Mouse (Mus musculus) heart, adult 2 months (tissue): ENCODE data around the gene H2-M10.2. TPM values are rescaled to one million over a fixed set of nuclear protein-coding genes. Genes with fewer than 3 reads are reported as not detected.
"Not testable (repeated sequence)": the region's sequence is repeated elsewhere in the genome, so short reads cannot be mapped to it uniquely, and the experiment has no call there.

ENCODE experiments used
- DNase-seq, 2 experiments: peaks; one replicate each; pipeline ENCODE4 v3.0.0; 2021
- H3K27ac ChIP-seq: fragments of 200-600 bp; 2 replicates; pipeline ENCODE4 v1.8.1; 2022
- H3K27me3 ChIP-seq: fragments of 200-500 bp; 2 replicates; pipeline ENCODE4 v1.6.1; 2012; ENCODE audit warnings: mild to moderate bottlenecking, low read length, inconsistent platforms, mixed read lengths; ENCODE audit not compliant: control insufficient read depth, insufficient read depth
- H3K36me3 ChIP-seq: fragments of 200-500 bp; 2 replicates; pipeline ENCODE4 v1.6.1; 2012; ENCODE audit warnings: low read length, inconsistent platforms; ENCODE audit not compliant: control insufficient read depth, insufficient read depth
- H3K4me1 ChIP-seq: fragments of 200-500 bp; 2 replicates; pipeline ENCODE4 v1.6.1; 2011; ENCODE audit warnings: low read length; ENCODE audit not compliant: control insufficient read depth, insufficient read depth
- H3K4me3 ChIP-seq: fragments of 200-600 bp; 2 replicates; pipeline ENCODE4 v1.8.1; 2022
- H3K79me2 ChIP-seq: fragments of 200-500 bp; replicated peaks from 2 replicates; pipeline ENCODE4 v1.6.1; 2012; ENCODE audit warnings: mild to moderate bottlenecking, inconsistent platforms, low read length, moderate library complexity, mixed read lengths; ENCODE audit not compliant: control insufficient read depth, insufficient read depth
- H3K9ac ChIP-seq: fragments of 200-500 bp; 2 replicates; pipeline ENCODE4 v1.6.1; 2012; ENCODE audit warnings: low read depth, mild to moderate bottlenecking, control low read depth, inconsistent platforms, low read length, mixed read lengths
- CTCF ChIP-seq: fragments of 200-600 bp; IDR thresholded peaks from 2 replicates; pipeline ENCODE4 v1.8.1; 2022; ENCODE audit warnings: antibody characterized with exemption, mild to moderate bottlenecking, moderate library complexity
- EP300 ChIP-seq: fragments of 200-500 bp; IDR thresholded peaks from 2 replicates; pipeline ENCODE4 v1.6.1; 2011; ENCODE audit warnings: low read depth, low read length, control low read depth; ENCODE audit not compliant: insufficient read depth
- POLR2A ChIP-seq: fragments of 200-500 bp; IDR thresholded peaks from 2 replicates; pipeline ENCODE4 v1.6.1; 2011; ENCODE audit warnings: mild to moderate bottlenecking, low read depth, low read length, control low read depth; ENCODE audit not compliant: insufficient read depth
- WGBS: fragments of 180-500 bp; shearing (Covaris S2); methylation state at CpG from one replicate; pipeline ENCODE4 v1.1.7; 2018; 5-methylcytosine and 5-hydroxymethylcytosine counted together
- intact Hi-C: fragments of 180-260 bp; cut with DNase I; formaldehyde crosslinking; loops from one replicate; pipeline ENCODE4 v1.15.1; 2025
- polyA plus RNA-seq: library from polyadenylated mRNA; depleted of rRNA; stranded (reverse); fragments of >200 nt; gene quantifications from 2 replicates; pipeline ENCODE4 v1.2.3, GENCODE M21; 2012; rRNA removed
- total RNA-seq, 2 experiments: library from RNA; stranded (reverse); gene quantifications; 2 replicates each; pipeline ENCODE4 v1.2.3; 2021

The H2-M10.2 gene
- total and polyA plus RNA-seq, 3 experiments: not detected

- Histone ChIP-seq H3K36me3 (no peaks in the 10 kb centered on the region), H3K27me3 (peaks cover 7% of the 10 kb centered on the region), H3K27ac (no peak overlapping the region), H3K79me2 (no peaks in the 10 kb centered on the region), H3K4me3 (no peak overlapping the region), H3K4me1 (no peaks in the 10 kb centered on the region), H3K9ac (no peak overlapping the region)
- DNase-seq: no peak
- 31% methylated on average over 5 of the region's 5 CpGs for WGBS
- TF ChIP-seq CTCF (no peak), POLR2A (no peak), EP300 (no peak)
- intact Hi-C loops: no loop called here
Observed at GRCm38 (mm10) chr17:36244031-36244430, 42.3 kb downstream of the H2-M10.2 start.

GRCm38 (mm10) chr17:36240637-36241213 lies 45.6 kb downstream of the H2-M10.2 start:
- no peaks in the 10 kb centered on the region for H3K79me2 ChIP-seq
- no peaks in the 10 kb centered on the region for H3K36me3 ChIP-seq
- H3K27ac ChIP-seq: no peak overlapping the region
- peaks cover 8% of the 10 kb centered on the region; the same call in 1 of the 2 replicates for H3K27me3 ChIP-seq
- intact Hi-C loops: no loop called here
- TF ChIP-seq EP300 (no peak), CTCF (no peak), POLR2A (no peak)
- DNase-seq: no peak
- no peak overlapping the region for H3K4me3 ChIP-seq
- WGBS: 16% methylated on average over 5 of the region's 5 CpGs
- no peak overlapping the region for H3K9ac ChIP-seq
- no peaks in the 10 kb centered on the region for H3K4me1 ChIP-seq

GRCm38 (mm10) chr17:36237321-36237921 lies 48.9 kb downstream of the H2-M10.2 start:
- 2% methylated on average over 27 of the region's 27 CpGs for WGBS
- Histone ChIP-seq H3K9ac (no peak overlapping the region), H3K79me2 (no peaks in the 10 kb centered on the region), H3K27me3 (peaks cover 11% of the 10 kb centered on the region), H3K36me3 (no peaks in the 10 kb centered on the region), H3K4me3 (peak overlapping the region; percentile 26), H3K27ac (no peak overlapping the region), H3K4me1 (no peaks in the 10 kb centered on the region)
- intact Hi-C loops: no loop called here
- TF ChIP-seq EP300: no peak
- no peak for TF ChIP-seq POLR2A
- no peak for TF ChIP-seq CTCF
- no peak for DNase-seq

GRCm38 (mm10) chr17:36235300-36235699 lies 51.0 kb downstream of the H2-M10.2 start:
- H3K27ac ChIP-seq, H3K9ac ChIP-seq, H3K4me3 ChIP-seq, H3K4me1 ChIP-seq, H3K36me3 ChIP-seq, intact Hi-C loops, H3K79me2 ChIP-seq, DNase-seq: not testable (repeated sequence)
- H3K27me3 ChIP-seq: peaks cover 11% of the 10 kb centered on the region
- 19% methylated on average over 9 of the region's 9 CpGs for WGBS

Other genes with a start within 250 kb of the H2-M10.2 start
- gene H2-T22, start 243.7 kb downstream of the H2-M10.2 start, total RNA-seq: 10 to 100 TPM in 1 of 2 experiments, 1 to 10 TPM in 1; 7.4 to 10.6 TPM
- 23.4 and 23.8 TPM in 2 replicates for gene H2-T22, start 243.7 kb downstream of the H2-M10.2 start, polyA plus RNA-seq
- gene Gm6034, start 243.5 kb downstream of the H2-M10.2 start, total RNA-seq: not detected
- not detected in 2 replicates for gene Gm6034, start 243.5 kb downstream of the H2-M10.2 start, polyA plus RNA-seq
- 1 to 10 TPM; 3.5 to 4.4 TPM for gene Gm11127, start 228.1 kb downstream of the H2-M10.2 start, total RNA-seq
- not detected in 2 replicates for gene Gm11127, start 228.1 kb downstream of the H2-M10.2 start, polyA plus RNA-seq
- gene Gm19684, start 164.8 kb downstream of the H2-M10.2 start, total RNA-seq: under 1 TPM in 1 of 2 experiments, not detected in 1; 0.23 TPM
- 0.16 and 0.41 TPM in 2 replicates for gene Gm19684, start 164.8 kb downstream of the H2-M10.2 start, polyA plus RNA-seq
- not detected for gene Gm7030, start 157.1 kb downstream of the H2-M10.2 start, total RNA-seq
- gene Gm7030, start 157.1 kb downstream of the H2-M10.2 start, polyA plus RNA-seq: not detected in 2 replicates
- gene Gm8909, start 118.0 kb downstream of the H2-M10.2 start, total RNA-seq: under 1 TPM in 1 of 2 experiments, not detected in 1; 0.29 TPM
- not detected in 2 replicates for gene Gm8909, start 118.0 kb downstream of the H2-M10.2 start, polyA plus RNA-seq
- not detected for gene H2-T3, start 96.2 kb downstream of the H2-M10.2 start, total RNA-seq
- not detected in 2 replicates for gene H2-T3, start 96.2 kb downstream of the H2-M10.2 start, polyA plus RNA-seq
- gene Rpp21, start 28.4 kb downstream of the H2-M10.2 start, total RNA-seq: 10 to 100 TPM; 35.5 to 43.8 TPM
- 49.8 and 59.1 TPM in 2 replicates for gene Rpp21, start 28.4 kb downstream of the H2-M10.2 start, polyA plus RNA-seq
- gene Trim39, start 14.2 kb downstream of the H2-M10.2 start, total RNA-seq: 1 to 10 TPM; 6.7 to 7.6 TPM
- 6.0 and 8.7 TPM in 2 replicates for gene Trim39, start 14.2 kb downstream of the H2-M10.2 start, polyA plus RNA-seq
- not detected for gene H2-M10.1, start 39.7 kb upstream of the H2-M10.2 start, total RNA-seq
- not detected in 2 replicates for gene H2-M10.1, start 39.7 kb upstream of the H2-M10.2 start, polyA plus RNA-seq
- gene H2-M10.3, start 81.9 kb upstream of the H2-M10.2 start, total RNA-seq: not detected
- not detected in 2 replicates for gene H2-M10.3, start 81.9 kb upstream of the H2-M10.2 start, polyA plus RNA-seq
- gene H2-M10.4, start 175.8 kb upstream of the H2-M10.2 start, total RNA-seq: not detected
- not detected in 2 replicates for gene H2-M10.4, start 175.8 kb upstream of the H2-M10.2 start, polyA plus RNA-seq